ENCODE assay signal across 8 mouse cellular contexts in the genomic region with DNA sequence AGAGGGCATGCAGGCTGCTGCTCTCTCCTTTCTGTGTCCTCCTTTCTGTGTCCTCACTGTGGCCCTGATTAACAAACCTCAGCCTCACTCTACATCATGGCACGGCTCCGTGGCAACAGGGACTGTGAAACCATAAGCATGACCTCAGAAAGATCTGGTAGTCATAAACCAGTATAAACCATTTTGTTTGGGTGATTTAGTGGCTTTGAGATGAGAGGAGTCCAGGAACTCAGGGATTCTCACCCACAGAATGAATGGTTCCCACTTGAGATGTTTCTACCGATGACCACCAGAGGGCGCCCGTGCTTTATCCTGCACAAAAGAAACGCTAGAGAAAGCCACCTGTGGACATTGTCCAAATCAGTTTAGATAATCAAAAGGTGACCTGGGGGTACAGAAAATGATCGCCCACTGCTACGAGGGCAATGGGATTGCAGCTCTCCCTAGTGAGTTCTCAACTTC. TPM values are rescaled to one million over a fixed set of nuclear protein-coding genes. Genes with fewer than 3 reads are reported as not detected.
DNase-seq lines count a peak whose midpoint lies in the region; ATAC-seq and TF ChIP-seq lines count a peak whose summit lies in the region.

No protein-coding gene starts in this region.

- H3K9ac ChIP-seq in lung, embryonic 14.5 days, result no peak overlapping the region

- H3K4me2 ChIP-seq in lung, embryonic 14.5 days, result no peak overlapping the region

- H3K27ac ChIP-seq in lung, embryonic 14.5 days (ENCODE audit: low read depth), result no peak overlapping the region

- H3K4me1 ChIP-seq in lung, embryonic 14.5 days (ENCODE audit: insufficient read depth), result no peaks in the 10 kb centered on the region

- peak; percentile 13 to 16 for DNase-seq in B cell, adult 2 months
- DNase-seq in MN1 (ENCODE audit: low spot score), result peak; percentile 27
- peak; percentile 76 to 83 for DNase-seq in cerebellum, postnatal 10 days
- peak; percentile 72 for DNase-seq in gastrocnemius, postnatal 10 days
- DNase-seq in kidney, postnatal 36 days, result peak; percentile 46 to 85
- DNase-seq in lung, embryonic 14.5 days, result peak; percentile 86
- peak; percentile 32 for DNase-seq in right cerebral cortex, postnatal 25 days

- H3K27me3 ChIP-seq in lung, embryonic 14.5 days (ENCODE audit: insufficient read depth, low read length), result no peaks in the 10 kb centered on the region

- peak; percentile 93 for TF ChIP-seq CTCF in lung, embryonic 14.5 days (IDR thresholded peaks at IDR 0.05; ENCODE audit: low read depth)

- 12% methylated on average over 8 of the region's 8 CpGs for WGBS in lung, embryonic 14.5 days

- peak; percentile 66; the same call in 1 of the 2 replicates for ATAC-seq in lung, embryonic 14.5 days (ENCODE audit: insufficient read depth)
- no peak for ATAC-seq in inflammation-experienced regulatory T-cells, adult 6 months

- no peaks in the 10 kb centered on the region for H3K9me3 ChIP-seq in lung, embryonic 14.5 days (ENCODE audit: low read depth, low read length)

- no peaks in the 10 kb centered on the region for H3K36me3 ChIP-seq in lung, embryonic 14.5 days (ENCODE audit: insufficient read depth)

- no peak overlapping the region for H3K4me3 ChIP-seq in lung, embryonic 14.5 days (ENCODE audit: low read depth, low read length)

RNA-seq across cellular contexts. Expression of a gene that starts 42.4 kb away (rescaled TPM):
- under 1 TPM in 1 of 2 experiments, not detected in 1; 0.09 TPM for total RNA-seq in gastrocnemius, postnatal 10 days (2021)
- 1.9 and 2.1 TPM in 2 replicates for polyA plus RNA-seq in lung, embryonic 14.5 days (2014; fragmentation: Nextera tagmentation; extraction: Ambion mirVana)
- polyA plus RNA-seq in inflammation-experienced regulatory T-cells, adult 6 months (2017; shearing (Covaris generic)), result under 1 TPM in 2 of 3 experiments, not detected in 1; 0.24 to 0.39 TPM

Comparison
In these comparisons a context has a peak if more than half of its experiments do, and no peak if none do; other contexts are left out.
1. DNase-seq: peak in every context shown above with its lines; median percentile 86 in lung, embryonic 14.5 days; 80 in cerebellum, postnatal 10 days; 72 in gastrocnemius, postnatal 10 days; 66 in kidney, postnatal 36 days; 32 in right cerebral cortex, postnatal 25 days; 27 in MN1; 14 in B cell, adult 2 months.